Mouse (Mus musculus): Measurements from ENCODE around the gene Anapc13.

Gene Anapc13

DNA sequence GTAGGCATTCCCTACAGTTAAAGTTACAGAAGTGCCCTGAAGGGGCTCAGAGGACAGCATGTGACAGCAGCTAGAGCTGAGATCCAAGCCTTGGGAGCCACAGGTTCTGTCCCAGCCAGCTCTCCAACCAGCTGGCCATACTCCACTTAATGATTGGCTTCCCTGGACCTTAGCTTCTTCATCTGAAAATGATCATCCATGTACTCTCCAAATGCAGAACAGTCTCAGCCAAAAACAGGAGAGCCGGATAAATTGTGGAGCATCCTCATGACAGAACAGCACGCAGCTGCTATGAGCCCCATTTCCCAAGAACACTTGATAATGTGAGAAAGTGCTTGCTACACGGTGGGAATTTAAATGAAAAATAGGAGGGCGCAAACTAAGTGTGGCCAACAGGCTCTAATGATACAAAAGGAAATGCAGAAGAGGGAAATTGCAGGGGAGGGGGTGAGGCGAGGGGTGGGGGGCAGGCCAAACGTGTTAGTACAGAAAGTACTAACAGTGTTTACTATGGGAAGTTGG lies 25.2 kb downstream of the Anapc13 start:
- in situ Hi-C loops (cut with MboI; ENCODE audit: unreplicated experiment in 2 of 2): no loop called here

DNA sequence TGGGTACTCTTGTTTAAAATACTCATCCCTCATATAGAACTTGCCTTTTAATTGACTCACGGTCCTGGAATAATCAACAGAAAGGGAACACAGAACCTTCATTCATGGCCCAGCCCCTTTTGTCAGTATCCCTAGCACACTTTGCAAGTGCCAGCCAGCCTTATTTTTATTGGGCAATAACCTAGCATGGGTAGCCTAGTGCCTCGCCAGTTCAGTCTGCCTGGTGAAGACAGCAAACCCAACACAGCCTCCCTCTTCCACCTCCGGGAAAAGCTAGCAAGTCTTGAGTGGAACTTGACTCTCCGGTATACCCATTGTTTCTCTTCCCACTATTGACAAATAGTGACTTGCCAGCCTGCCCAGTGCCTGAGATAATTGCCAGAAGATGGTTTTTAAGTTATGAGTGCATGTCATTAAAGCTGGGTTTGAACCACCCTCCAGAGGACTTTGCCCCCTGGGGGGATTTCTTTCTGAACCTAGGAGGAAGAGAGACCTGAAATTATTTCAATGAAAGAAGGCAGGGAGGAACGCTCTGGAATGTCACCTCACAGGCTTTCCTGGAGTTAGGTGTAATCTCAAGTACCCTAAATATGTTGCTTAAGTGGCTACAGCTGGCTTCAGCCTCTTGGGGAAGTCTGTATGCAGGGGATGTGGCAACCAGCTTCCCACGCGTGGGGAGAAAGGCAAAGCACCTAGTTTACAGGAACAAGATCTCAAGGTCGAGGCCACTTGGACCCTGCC lies 30.4 kb downstream of the Anapc13 start:
- in situ Hi-C loops (cut with MboI; ENCODE audit: unreplicated experiment in 2 of 2): no loop called here

DNA sequence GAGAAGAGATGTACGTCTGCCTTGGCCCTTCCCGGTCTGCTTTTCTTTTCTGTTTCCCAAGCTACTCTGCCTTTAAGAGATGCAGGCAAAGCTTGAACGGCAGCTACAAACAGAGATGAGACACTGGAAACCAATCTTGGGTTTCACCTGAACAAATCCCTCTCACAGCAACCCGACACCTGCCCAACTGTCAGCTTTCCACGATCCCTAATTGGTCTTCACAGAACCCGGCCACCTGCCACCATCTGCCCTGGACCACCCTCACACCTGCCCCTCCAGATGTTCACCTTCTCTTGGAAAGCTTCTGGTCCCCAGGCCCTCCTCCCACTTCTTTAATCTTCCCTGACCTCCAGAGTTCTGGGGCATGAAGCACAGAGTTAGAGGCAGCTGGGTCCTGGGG lies 42.0 kb downstream of the Anapc13 start:
- in situ Hi-C loops (cut with MboI; ENCODE audit: unreplicated experiment in 2 of 2): no loop called here

DNA sequence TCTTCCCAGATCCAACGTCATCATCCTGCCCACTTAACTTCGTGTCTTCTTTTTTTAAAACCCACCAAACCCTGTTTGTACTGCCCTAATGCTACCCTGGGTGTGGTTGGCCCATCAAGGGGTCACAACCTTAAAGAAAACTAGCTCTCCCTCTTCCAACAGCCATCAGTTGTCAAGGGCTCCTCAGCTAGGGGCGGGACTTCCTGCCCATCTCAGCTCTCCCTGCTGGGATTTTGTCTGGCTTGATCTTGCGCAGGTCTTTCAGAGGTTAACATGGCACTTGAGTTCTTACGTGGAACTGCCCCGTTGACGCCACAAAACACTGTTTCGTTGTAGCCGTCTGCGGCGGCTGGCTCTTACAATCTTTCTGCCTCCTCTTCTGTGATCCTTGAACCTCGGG lies 42.8 kb downstream of the Anapc13 start:
- in situ Hi-C loops (cut with MboI; ENCODE audit: unreplicated experiment in 2 of 2): no loop called here

DNA sequence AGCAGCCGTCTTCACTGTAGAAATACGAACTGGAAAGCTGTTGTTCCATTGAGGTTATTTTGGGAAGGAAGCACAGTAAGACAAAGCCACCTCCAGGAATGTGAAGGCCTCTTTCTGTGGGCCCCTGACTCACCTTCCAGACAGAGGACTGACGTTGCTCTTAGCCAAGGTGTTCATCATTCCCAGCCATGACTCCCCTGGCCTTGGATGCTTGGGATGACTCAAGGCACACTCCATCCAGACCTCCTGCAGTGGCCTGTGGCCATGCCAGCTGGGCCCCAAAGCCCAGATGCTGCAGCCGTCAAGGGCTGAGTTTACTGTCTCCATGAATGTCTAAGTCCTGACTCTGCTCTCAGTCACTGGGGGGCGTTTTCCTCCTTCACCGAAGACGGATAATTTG lies 47.3 kb downstream of the Anapc13 start:
- in situ Hi-C loops (cut with MboI; ENCODE audit: unreplicated experiment in 2 of 2): no loop called here

DNA sequence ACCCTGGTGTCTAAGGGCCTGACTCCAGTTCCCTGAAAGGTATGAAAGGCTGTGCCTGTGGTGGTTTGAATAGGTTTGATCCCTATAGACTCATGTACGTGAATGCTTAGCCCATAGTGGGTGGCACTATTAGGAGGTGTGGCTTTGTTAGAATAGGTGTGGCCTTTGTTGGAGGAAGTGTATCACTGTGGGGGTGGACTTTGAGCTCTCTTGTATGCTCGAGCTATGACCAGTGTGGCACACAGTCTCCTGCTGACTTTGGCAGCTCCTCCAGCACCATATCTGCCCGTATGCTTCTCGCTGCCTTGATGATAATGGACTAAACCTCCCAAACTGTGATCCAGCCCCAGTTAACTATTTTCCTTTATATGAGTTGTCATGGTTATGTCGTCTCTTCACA lies 49.8 kb downstream of the Anapc13 start:
- in situ Hi-C loops (cut with MboI; ENCODE audit: unreplicated experiment in 2 of 2): no loop called here

DNA sequence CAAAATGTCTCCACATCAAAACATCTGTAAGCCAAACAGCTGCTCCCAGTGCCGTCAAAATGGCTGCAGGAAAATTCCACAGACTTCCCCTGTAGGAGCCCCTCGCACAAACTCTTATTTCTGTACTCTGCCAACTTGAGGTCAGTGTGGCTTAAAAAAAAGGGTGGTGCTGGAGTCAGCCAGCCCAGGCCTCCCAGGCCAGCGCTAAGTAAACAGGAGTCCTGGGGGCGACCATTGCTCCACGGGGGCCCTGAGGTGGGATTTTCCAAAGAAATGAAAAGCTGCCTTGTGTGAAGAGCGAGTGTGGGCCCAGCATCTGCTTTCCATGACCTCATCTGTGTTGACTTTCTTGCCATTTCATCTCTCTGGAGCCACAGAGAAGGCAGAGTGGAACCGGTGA lies 55.4 kb downstream of the Anapc13 start:
- in situ Hi-C loops (cut with MboI; ENCODE audit: unreplicated experiment in 2 of 2): no loop called here

Data from v-Abl transformed pro-B cells (cell line).